Mouse (Mus musculus): ENCODE results near the gene Mok. TPM values are rescaled to one million over a fixed set of nuclear protein-coding genes. Genes with fewer than 3 reads are reported as not detected.

Mok gene
- polyA plus RNA-seq, 1 experiment from 2014 or later = 11.8 TPM

GRCm38 (mm10) chr12:110791026-110791425 lies 49.7 kb downstream of the Mok start:
- no peak overlapping the region for H3K9ac ChIP-seq (ENCODE audit: low read length)
- no peaks in the 10 kb centered on the region for H3K9me3 ChIP-seq (ENCODE audit: control insufficient read depth, low read length)
- no peaks in the 10 kb centered on the region for H3K27me3 ChIP-seq (ENCODE audit: control insufficient read depth, insufficient read depth, low read length)
- no peak for DNase-seq (ENCODE audit: low spot score, missing footprints)
- WGBS = 95% methylated on average over 8 of the region's 8 CpGs
- no peak overlapping the region for H3K27ac ChIP-seq (ENCODE audit: low read depth, low read length)
- H3K4me2 ChIP-seq = no peak overlapping the region
- no peaks in the 10 kb centered on the region for H3K4me1 ChIP-seq (ENCODE audit: control insufficient read depth, insufficient read depth, low read length)
- no peak overlapping the region for H3K4me3 ChIP-seq (ENCODE audit: low read depth, low read length)
- no peak for ATAC-seq (ENCODE audit: low FRiP score)
- H3K36me3 ChIP-seq (ENCODE audit: control insufficient read depth, insufficient read depth, low read length) = no peaks in the 10 kb centered on the region

- 92% methylated on average over 4 of the region's 4 CpGs for WGBS
- DNase-seq (ENCODE audit: low spot score, missing footprints) = no peak
- Histone ChIP-seq H3K4me1 (ENCODE audit: control insufficient read depth, insufficient read depth, low read length) (no peaks in the 10 kb centered on the region), H3K4me3 (ENCODE audit: low read depth, low read length) (no peak overlapping the region), H3K9me3 (ENCODE audit: control insufficient read depth, low read length) (no peaks in the 10 kb centered on the region), H3K36me3 (ENCODE audit: control insufficient read depth, insufficient read depth, low read length) (no peaks in the 10 kb centered on the region), H3K27ac (ENCODE audit: low read depth, low read length) (no peak overlapping the region), H3K9ac (ENCODE audit: low read length) (no peak overlapping the region), H3K4me2 (no peak overlapping the region), H3K27me3 (ENCODE audit: control insufficient read depth, insufficient read depth, low read length) (no peaks in the 10 kb centered on the region)
- no peak for ATAC-seq (ENCODE audit: low FRiP score)
Observed at GRCm38 (mm10) chr12:110790580-110790979, 50.2 kb downstream of the Mok start.

- H3K4me1 ChIP-seq (ENCODE audit: control insufficient read depth, insufficient read depth, low read length) = no peaks in the 10 kb centered on the region
- no peaks in the 10 kb centered on the region for H3K9me3 ChIP-seq (ENCODE audit: control insufficient read depth, low read length)
- H3K4me3 ChIP-seq (ENCODE audit: low read depth, low read length) = no peak overlapping the region
- ATAC-seq (ENCODE audit: low FRiP score) (no peak), DNase-seq (ENCODE audit: low spot score, missing footprints) (no peak)
- no peak overlapping the region for H3K27ac ChIP-seq (ENCODE audit: low read depth, low read length)
- WGBS = 88% methylated on average over 4 of the region's 4 CpGs
- H3K9ac ChIP-seq (ENCODE audit: low read length) = no peak overlapping the region
- H3K36me3 ChIP-seq (ENCODE audit: control insufficient read depth, insufficient read depth, low read length) = peaks cover 3% of the 10 kb centered on the region; the same call in 1 of the 2 replicates
- H3K4me2 ChIP-seq = no peak overlapping the region
- H3K27me3 ChIP-seq (ENCODE audit: control insufficient read depth, insufficient read depth, low read length) = no peaks in the 10 kb centered on the region
Observed at GRCm38 (mm10) chr12:110786243-110786642, 54.5 kb downstream of the Mok start.

- Histone ChIP-seq H3K4me2 (no peak overlapping the region), H3K4me3 (ENCODE audit: low read depth, low read length) (no peak overlapping the region), H3K36me3 (ENCODE audit: control insufficient read depth, insufficient read depth, low read length) (peaks cover 3% of the 10 kb centered on the region; the same call in 1 of the 2 replicates), H3K4me1 (ENCODE audit: control insufficient read depth, insufficient read depth, low read length) (no peaks in the 10 kb centered on the region), H3K9me3 (ENCODE audit: control insufficient read depth, low read length) (no peaks in the 10 kb centered on the region), H3K27ac (ENCODE audit: low read depth, low read length) (no peak overlapping the region), H3K9ac (ENCODE audit: low read length) (no peak overlapping the region), H3K27me3 (ENCODE audit: control insufficient read depth, insufficient read depth, low read length) (no peaks in the 10 kb centered on the region)
- whole genome bisulfite sequencing = 86% methylated on average over 2 of the region's 2 CpGs
- ATAC-seq (ENCODE audit: low FRiP score) = no peak
- DNase-seq (ENCODE audit: low spot score, missing footprints) = no peak
Observed at GRCm38 (mm10) chr12:110784211-110784610, 56.5 kb downstream of the Mok start.

GRCm38 (mm10) chr12:110782278-110782677 lies 58.5 kb downstream of the Mok start:
- Histone ChIP-seq H3K9me3 (ENCODE audit: control insufficient read depth, low read length) (no peaks in the 10 kb centered on the region), H3K27me3 (ENCODE audit: control insufficient read depth, insufficient read depth, low read length) (no peaks in the 10 kb centered on the region), H3K4me1 (ENCODE audit: control insufficient read depth, insufficient read depth, low read length) (no peaks in the 10 kb centered on the region), H3K9ac (ENCODE audit: low read length) (no peak overlapping the region), H3K36me3 (ENCODE audit: control insufficient read depth, insufficient read depth, low read length) (peaks cover 3% of the 10 kb centered on the region; the same call in 1 of the 2 replicates), H3K4me2 (no peak overlapping the region), H3K4me3 (ENCODE audit: low read depth, low read length) (no peak overlapping the region), H3K27ac (ENCODE audit: low read depth, low read length) (no peak overlapping the region)
- DNase-seq (ENCODE audit: low spot score, missing footprints) (no peak), ATAC-seq (ENCODE audit: low FRiP score) (no peak)
- 97% methylated on average over 1 of the region's 1 CpGs for WGBS

GRCm38 (mm10) chr12:110781181-110781580 lies 59.6 kb downstream of the Mok start:
- Histone ChIP-seq H3K36me3 (ENCODE audit: control insufficient read depth, insufficient read depth, low read length) (peaks cover 3% of the 10 kb centered on the region; the same call in 1 of the 2 replicates), H3K9ac (ENCODE audit: low read length) (no peak overlapping the region), H3K9me3 (ENCODE audit: control insufficient read depth, low read length) (no peaks in the 10 kb centered on the region), H3K4me1 (ENCODE audit: control insufficient read depth, insufficient read depth, low read length) (no peaks in the 10 kb centered on the region), H3K4me2 (no peak overlapping the region), H3K27me3 (ENCODE audit: control insufficient read depth, insufficient read depth, low read length) (no peaks in the 10 kb centered on the region), H3K4me3 (ENCODE audit: low read depth, low read length) (no peak overlapping the region), H3K27ac (ENCODE audit: low read depth, low read length) (no peak overlapping the region)
- DNase-seq (ENCODE audit: low spot score, missing footprints) (no peak), ATAC-seq (ENCODE audit: low FRiP score) (no peak)
- WGBS = 88% methylated on average over 8 of the region's 8 CpGs

GRCm38 (mm10) chr12:110779296-110779695 lies 61.4 kb downstream of the Mok start:
- Histone ChIP-seq H3K4me1 (ENCODE audit: control insufficient read depth, insufficient read depth, low read length) (no peaks in the 10 kb centered on the region), H3K27me3 (ENCODE audit: control insufficient read depth, insufficient read depth, low read length) (no peaks in the 10 kb centered on the region), H3K4me3 (ENCODE audit: low read depth, low read length) (no peak overlapping the region), H3K36me3 (ENCODE audit: control insufficient read depth, insufficient read depth, low read length) (peaks cover under 1% of the 10 kb centered on the region; the same call in 1 of the 2 replicates), H3K4me2 (no peak overlapping the region), H3K9me3 (ENCODE audit: control insufficient read depth, low read length) (no peaks in the 10 kb centered on the region), H3K27ac (ENCODE audit: low read depth, low read length) (no peak overlapping the region), H3K9ac (ENCODE audit: low read length) (no peak overlapping the region)
- no peak for DNase-seq (ENCODE audit: low spot score, missing footprints)
- no peak for ATAC-seq (ENCODE audit: low FRiP score)
- WGBS = 88% methylated on average over 7 of the region's 7 CpGs

- Histone ChIP-seq H3K4me3 (ENCODE audit: low read depth, low read length) (no peak overlapping the region), H3K27me3 (ENCODE audit: control insufficient read depth, insufficient read depth, low read length) (no peaks in the 10 kb centered on the region), H3K36me3 (ENCODE audit: control insufficient read depth, insufficient read depth, low read length) (no peaks in the 10 kb centered on the region), H3K9ac (ENCODE audit: low read length) (no peak overlapping the region), H3K27ac (ENCODE audit: low read depth, low read length) (no peak overlapping the region), H3K4me2 (no peak overlapping the region), H3K4me1 (ENCODE audit: control insufficient read depth, insufficient read depth, low read length) (no peaks in the 10 kb centered on the region), H3K9me3 (ENCODE audit: control insufficient read depth, low read length) (no peaks in the 10 kb centered on the region)
- DNase-seq (ENCODE audit: low spot score, missing footprints) (no peak), ATAC-seq (ENCODE audit: low FRiP score) (no peak)
- WGBS = 92% methylated on average over 5 of the region's 5 CpGs
Observed at GRCm38 (mm10) chr12:110777853-110778252, 62.9 kb downstream of the Mok start.

- DNase-seq (ENCODE audit: low spot score, missing footprints) (no peak), ATAC-seq (ENCODE audit: low FRiP score) (no peak)
- Histone ChIP-seq H3K9ac (ENCODE audit: low read length) (no peak overlapping the region), H3K4me1 (ENCODE audit: control insufficient read depth, insufficient read depth, low read length) (no peaks in the 10 kb centered on the region), H3K27ac (ENCODE audit: low read depth, low read length) (no peak overlapping the region), H3K27me3 (ENCODE audit: control insufficient read depth, insufficient read depth, low read length) (no peaks in the 10 kb centered on the region), H3K4me3 (ENCODE audit: low read depth, low read length) (no peak overlapping the region), H3K4me2 (no peak overlapping the region), H3K9me3 (ENCODE audit: control insufficient read depth, low read length) (no peaks in the 10 kb centered on the region), H3K36me3 (ENCODE audit: control insufficient read depth, insufficient read depth, low read length) (no peaks in the 10 kb centered on the region)
- 81% methylated on average over 5 of the region's 5 CpGs for WGBS
Observed at GRCm38 (mm10) chr12:110775628-110776426, 64.9 kb downstream of the Mok start.
